Mouse (Mus musculus) limb, embryonic 14.5 days (tissue): Measurements from ENCODE around the gene Dars. TPM values are rescaled to one million over a fixed set of nuclear protein-coding genes. Genes with fewer than 3 reads are reported as not detected.

Experiments used
- ATAC-seq: fragments of 200-750 bp; cut with Nextera tagmentation; 2 replicates; pipeline ENCODE4 v1.8.0; 2017; ENCODE audit warnings: low read depth, moderate number of reproducible peaks, moderate TSS enrichment; ENCODE audit not compliant: low FRiP score
- DNase-seq: peaks from one replicate; pipeline ENCODE4 v3.0.0-alpha.2; 2015; ENCODE audit warnings: low spot score
- H3K27ac ChIP-seq: fragments of 300-500 bp; sonication (generic); replicated peaks from 2 replicates; pipeline ENCODE4 v1.5.1; 2014; ENCODE audit warnings: low read depth, mild to moderate bottlenecking, low read length, moderate library complexity, mixed read lengths
- H3K27me3 ChIP-seq: fragments of 300-500 bp; sonication (generic); 2 replicates; pipeline ENCODE4 v1.6.1; 2014; ENCODE audit warnings: low read length, mixed read lengths; ENCODE audit not compliant: control insufficient read depth, insufficient read depth
- H3K36me3 ChIP-seq: fragments of 300-500 bp; sonication (generic); 2 replicates; pipeline ENCODE4 v1.6.1; 2014; ENCODE audit warnings: mild to moderate bottlenecking, low read length, moderate library complexity, mixed read lengths; ENCODE audit not compliant: control insufficient read depth, insufficient read depth
- H3K4me1 ChIP-seq: fragments of 300-500 bp; sonication (generic); 2 replicates; pipeline ENCODE4 v1.6.1; 2014; ENCODE audit warnings: antibody characterized with exemption, low read length, mixed read lengths; ENCODE audit not compliant: control insufficient read depth, insufficient read depth
- H3K4me2 ChIP-seq: fragments of 300-500 bp; sonication (generic); replicated peaks from 2 replicates; pipeline ENCODE4 v1.6.1; 2014; ENCODE audit warnings: low read depth, mild to moderate bottlenecking, low read length, moderate library complexity; ENCODE audit not compliant: severe bottlenecking
- H3K4me3 ChIP-seq: fragments of 300-500 bp; sonication (generic); replicated peaks from 2 replicates; pipeline ENCODE4 v1.5.1; 2014; ENCODE audit warnings: low read length
- H3K9ac ChIP-seq: fragments of 300-500 bp; sonication (generic); 2 replicates; pipeline ENCODE4 v1.6.1; 2014; ENCODE audit warnings: mild to moderate bottlenecking, low read depth, low read length, moderate library complexity; ENCODE audit not compliant: severe bottlenecking
- H3K9me3 ChIP-seq: fragments of 300-500 bp; sonication (generic); 2 replicates; pipeline ENCODE4 v1.6.1; 2016; ENCODE audit warnings: low read length; ENCODE audit not compliant: control insufficient read depth
- POLR2A ChIP-seq: fragments of 200-500 bp; IDR thresholded peaks from 2 replicates; pipeline ENCODE4 v1.8.0; 2012; ENCODE audit warnings: inconsistent platforms, mild to moderate bottlenecking, moderate library complexity, borderline replicate concordance; ENCODE audit not compliant: insufficient read depth, insufficient read length; ENCODE audit errors: extremely low read depth
- WGBS: fragments of 180-500 bp; shearing (Covaris S2); extraction: QIAGEN DNeasy Blood & Tissue Kit; methylation state at CpG from one replicate; pipeline ENCODE4 v1.1.7; 2014; 5-methylcytosine and 5-hydroxymethylcytosine counted together
- polyA plus RNA-seq, 2 experiments: library from polyadenylated mRNA; depleted of rRNA in 1 of 2; stranded (reverse) in 1 of 2; unstranded in 1 of 2; fragments of >200 nt; fragmentation: Nextera tagmentation in 1 of 2; extraction: Ambion mirVana in 1 of 2; gene quantifications; 2 replicates each; pipeline versions ENCODE4 v1.2.1 to v1.2.3; 2012 to 2014

Gene Dars
- polyA plus RNA-seq, 2 experiments, result 57.0 to 88.7 TPM

DNA sequence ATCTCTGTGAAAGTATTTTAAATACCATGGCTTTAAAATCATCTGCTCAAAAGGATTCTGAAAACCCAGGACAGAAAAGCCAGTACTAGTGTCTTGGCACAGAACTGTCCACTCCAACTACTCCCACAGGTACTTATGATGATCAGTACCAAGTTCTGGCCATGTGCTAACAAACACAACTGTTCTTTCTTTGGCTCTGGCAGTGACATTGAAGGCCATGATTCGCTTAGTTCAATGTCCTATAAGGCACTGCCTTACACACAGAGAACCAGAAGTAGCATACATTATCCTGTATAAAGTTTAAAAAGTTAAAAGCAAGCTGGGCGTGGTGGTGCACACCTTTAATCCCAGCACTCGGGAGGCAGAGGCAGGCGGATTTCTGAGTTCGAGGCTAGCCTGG lies 6.0 kb downstream of the Dars start:
- DNase-seq (no peak), ATAC-seq (no peak)
- Histone ChIP-seq H3K4me3 (no peak overlapping the region), H3K9me3 (no peaks in the 10 kb centered on the region), H3K4me2 (no peak overlapping the region), H3K27me3 (no peaks in the 10 kb centered on the region), H3K27ac (no peak overlapping the region), H3K9ac (no peak overlapping the region), H3K4me1 (no peaks in the 10 kb centered on the region), H3K36me3 (peaks cover 29% of the 10 kb centered on the region)
- TF ChIP-seq POLR2A, result no peak
- 97% methylated on average over 5 of the region's 5 CpGs for WGBS

DNA sequence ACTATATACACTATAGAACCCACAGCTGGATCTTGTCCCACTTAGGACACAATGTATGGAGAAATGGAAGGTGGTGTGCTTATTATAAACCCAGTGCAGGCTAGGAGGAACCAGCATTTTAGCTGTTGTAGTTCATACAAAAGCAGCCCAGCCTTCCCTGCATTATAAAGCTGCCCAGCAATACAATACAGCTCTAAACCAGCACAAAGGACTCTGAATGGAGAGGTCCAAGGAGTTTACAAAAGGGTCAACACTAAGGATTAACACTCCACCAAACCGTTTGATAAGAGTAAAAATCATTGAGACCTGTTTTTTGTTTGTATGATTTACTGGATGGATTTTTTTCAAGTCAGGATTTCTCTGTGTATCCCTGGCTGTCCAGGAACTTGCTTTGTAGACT lies 10.3 kb downstream of the Dars start:
- no peaks in the 10 kb centered on the region for H3K27me3 ChIP-seq
- H3K27ac ChIP-seq, result no peak overlapping the region
- ATAC-seq, result no peak
- H3K4me2 ChIP-seq, result no peak overlapping the region
- no peak overlapping the region for H3K9ac ChIP-seq
- H3K9me3 ChIP-seq, result no peaks in the 10 kb centered on the region
- H3K36me3 ChIP-seq, result peaks cover 23% of the 10 kb centered on the region
- no peaks in the 10 kb centered on the region for H3K4me1 ChIP-seq
- DNase-seq, result no peak
- TF ChIP-seq POLR2A, result no peak
- H3K4me3 ChIP-seq, result no peak overlapping the region
- 88% methylated on average over 1 of the region's 1 CpGs for WGBS

DNA sequence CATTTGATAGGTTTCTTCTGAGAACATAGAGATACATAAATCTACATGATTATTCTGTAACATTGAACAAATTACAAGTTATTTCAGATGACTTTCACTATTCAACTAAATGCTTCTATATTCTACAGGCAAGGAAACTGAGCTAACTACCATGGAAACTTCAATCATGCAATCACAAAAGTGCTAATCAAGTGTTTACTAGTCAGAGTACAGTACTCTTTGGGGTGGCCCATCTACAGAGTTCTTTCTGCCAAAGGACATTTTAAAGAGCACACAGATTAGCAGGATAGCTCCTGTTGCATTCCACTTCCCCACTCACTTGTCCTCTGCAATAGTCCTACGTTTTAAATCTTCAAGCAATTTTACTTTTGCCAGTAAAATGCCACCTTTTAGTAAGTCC lies 11.5 kb downstream of the Dars start:
- Histone ChIP-seq H3K27me3 (no peaks in the 10 kb centered on the region), H3K27ac (no peak overlapping the region), H3K4me2 (no peak overlapping the region), H3K9me3 (no peaks in the 10 kb centered on the region), H3K9ac (no peak overlapping the region), H3K4me3 (no peak overlapping the region), H3K36me3 (peaks cover 33% of the 10 kb centered on the region), H3K4me1 (no peaks in the 10 kb centered on the region)
- ATAC-seq (no peak), DNase-seq (no peak)
- TF ChIP-seq POLR2A, result no peak
- 71% methylated on average over 1 of the region's 1 CpGs for WGBS

DNA sequence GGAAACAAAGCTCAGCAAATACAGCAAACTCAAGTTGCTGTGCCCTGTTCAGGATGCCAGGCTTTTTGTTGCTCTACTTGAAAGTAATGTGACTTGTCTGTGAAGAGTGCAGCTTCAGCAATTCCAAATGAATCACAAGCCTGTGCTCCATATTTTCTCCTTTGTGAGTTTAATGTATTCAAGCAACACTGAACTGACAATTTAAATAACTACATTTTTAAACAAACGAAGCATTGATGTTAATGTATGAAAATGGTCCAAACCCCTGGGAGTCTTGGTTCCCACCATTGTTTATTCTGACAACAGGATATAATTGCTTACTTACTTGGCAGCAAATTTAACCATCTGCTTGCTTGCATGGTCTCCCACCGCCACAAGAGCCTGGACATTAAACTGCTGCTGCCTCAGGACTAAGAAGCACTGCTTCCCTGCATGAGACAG lies 12.1 kb downstream of the Dars start:
- H3K9ac ChIP-seq, result no peak overlapping the region
- ATAC-seq (no peak), DNase-seq (no peak)
- no peaks in the 10 kb centered on the region for H3K9me3 ChIP-seq
- no peaks in the 10 kb centered on the region for H3K4me1 ChIP-seq
- no peaks in the 10 kb centered on the region for H3K27me3 ChIP-seq
- no peak overlapping the region for H3K4me2 ChIP-seq
- TF ChIP-seq POLR2A, result no peak
- peaks cover 30% of the 10 kb centered on the region for H3K36me3 ChIP-seq
- no peak overlapping the region for H3K27ac ChIP-seq
- H3K4me3 ChIP-seq, result no peak overlapping the region
- WGBS, result 79% methylated on average over 2 of the region's 2 CpGs

DNA sequence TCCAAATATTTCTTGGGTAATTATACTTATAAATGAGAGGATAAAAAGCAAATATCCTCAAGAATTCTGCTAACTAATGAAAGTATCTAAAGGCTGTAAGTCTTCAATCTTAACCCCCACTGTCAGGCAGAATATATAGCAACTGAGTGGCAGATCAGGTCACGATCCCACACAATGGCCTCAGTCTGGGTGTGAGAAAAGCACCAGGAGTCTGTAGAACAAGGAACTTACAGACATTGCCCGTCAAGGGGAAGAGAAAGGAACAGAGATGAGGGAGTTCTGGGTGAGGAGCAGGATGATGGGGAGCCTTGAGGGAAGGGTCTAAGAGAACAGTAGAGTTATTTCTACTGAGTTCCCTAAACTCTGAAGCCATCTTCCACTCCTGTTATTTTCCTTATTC lies 16.2 kb downstream of the Dars start:
- TF ChIP-seq POLR2A, result no peak
- no peak overlapping the region for H3K4me3 ChIP-seq
- H3K4me2 ChIP-seq, result no peak overlapping the region
- H3K4me1 ChIP-seq, result no peaks in the 10 kb centered on the region
- no peaks in the 10 kb centered on the region for H3K27me3 ChIP-seq
- H3K36me3 ChIP-seq, result peaks cover 38% of the 10 kb centered on the region
- H3K9me3 ChIP-seq, result no peaks in the 10 kb centered on the region; the same call in 1 of the 2 replicates
- no peak overlapping the region for H3K27ac ChIP-seq
- no peak for ATAC-seq
- no peak overlapping the region for H3K9ac ChIP-seq
- 79% methylated on average over 2 of the region's 2 CpGs for WGBS
- no peak for DNase-seq
